Mouse (Mus musculus): ENCODE measurements around the gene Frmpd4. TPM values are rescaled to one million over a fixed set of nuclear protein-coding genes. Genes with fewer than 3 reads are reported as not detected.

The Frmpd4 gene
- polyA plus RNA-seq, 1 experiment from 2014 or later: 2.2 TPM

GRCm38 (mm10) chrX:168020574-168021145 lies 556.4 kb downstream of the Frmpd4 start:
- WGBS: 80% methylated on average over 4 of the region's 4 CpGs
- Histone ChIP-seq H3K27me3 (ENCODE audit: control insufficient read depth, insufficient read depth, low read length) (peaks cover 18% of the 10 kb centered on the region; the same call in 1 of the 2 replicates), H3K27ac (no peak overlapping the region), H3K9me3 (ENCODE audit: control insufficient read depth, low read length) (no peaks in the 10 kb centered on the region), H3K36me3 (replicated peaks; ENCODE audit: control insufficient read depth, insufficient read depth) (no peaks in the 10 kb centered on the region), H3K4me3 (replicated peaks; ENCODE audit: low read length) (no peak overlapping the region), H3K9ac (no peak overlapping the region), H3K4me2 (replicated peaks) (no peak overlapping the region), H3K4me1 (replicated peaks; ENCODE audit: control insufficient read depth, insufficient read depth, low read length) (no peaks in the 10 kb centered on the region)
- DNase-seq (ENCODE audit: low spot score) (no peak), ATAC-seq (ENCODE audit: low FRiP score) (no peak)

- H3K36me3 ChIP-seq (replicated peaks; ENCODE audit: control insufficient read depth, insufficient read depth): no peaks in the 10 kb centered on the region
- H3K9ac ChIP-seq: no peak overlapping the region
- no peak overlapping the region for H3K4me3 ChIP-seq (replicated peaks; ENCODE audit: low read length)
- no peak for ATAC-seq (ENCODE audit: low FRiP score)
- DNase-seq (ENCODE audit: low spot score): no peak
- H3K27me3 ChIP-seq (ENCODE audit: control insufficient read depth, insufficient read depth, low read length): peaks cover 15% of the 10 kb centered on the region; the same call in 1 of the 2 replicates
- no peak overlapping the region for H3K4me2 ChIP-seq (replicated peaks)
- no peak overlapping the region for H3K27ac ChIP-seq
- H3K9me3 ChIP-seq (ENCODE audit: control insufficient read depth, low read length): no peaks in the 10 kb centered on the region
- H3K4me1 ChIP-seq (replicated peaks; ENCODE audit: control insufficient read depth, insufficient read depth, low read length): no peaks in the 10 kb centered on the region
- WGBS: 69% methylated on average over 3 of the region's 3 CpGs
Measured at GRCm38 (mm10) chrX:168017792-168018191, 559.2 kb downstream of the Frmpd4 start.

GRCm38 (mm10) chrX:167984835-167985234 lies 592.2 kb downstream of the Frmpd4 start:
- Histone ChIP-seq H3K9ac (no peak overlapping the region), H3K36me3 (replicated peaks; ENCODE audit: control insufficient read depth, insufficient read depth) (no peaks in the 10 kb centered on the region), H3K27ac (no peak overlapping the region), H3K9me3 (ENCODE audit: control insufficient read depth, low read length) (no peaks in the 10 kb centered on the region), H3K4me2 (replicated peaks) (no peak overlapping the region), H3K27me3 (ENCODE audit: control insufficient read depth, insufficient read depth, low read length) (peaks cover 20% of the 10 kb centered on the region), H3K4me3 (replicated peaks; ENCODE audit: low read length) (no peak overlapping the region), H3K4me1 (replicated peaks; ENCODE audit: control insufficient read depth, insufficient read depth, low read length) (no peaks in the 10 kb centered on the region)
- no peak for ATAC-seq (ENCODE audit: low FRiP score)
- DNase-seq (ENCODE audit: low spot score): no peak

GRCm38 (mm10) chrX:167951207-167951606 lies 625.8 kb downstream of the Frmpd4 start:
- peaks cover 24% of the 10 kb centered on the region for H3K27me3 ChIP-seq (ENCODE audit: control insufficient read depth, insufficient read depth, low read length)
- H3K9ac ChIP-seq: no peak overlapping the region
- no peak overlapping the region for H3K27ac ChIP-seq
- H3K9me3 ChIP-seq (ENCODE audit: control insufficient read depth, low read length): no peaks in the 10 kb centered on the region
- no peaks in the 10 kb centered on the region for H3K4me1 ChIP-seq (replicated peaks; ENCODE audit: control insufficient read depth, insufficient read depth, low read length)
- DNase-seq (ENCODE audit: low spot score): no peak
- no peak overlapping the region for H3K4me3 ChIP-seq (replicated peaks; ENCODE audit: low read length)
- H3K4me2 ChIP-seq (replicated peaks): no peak overlapping the region
- H3K36me3 ChIP-seq (replicated peaks; ENCODE audit: control insufficient read depth, insufficient read depth): no peaks in the 10 kb centered on the region
- ATAC-seq (ENCODE audit: low FRiP score): no peak
- WGBS: 89% methylated on average over 2 of the region's 2 CpGs

GRCm38 (mm10) chrX:167909483-167909882 lies 667.5 kb downstream of the Frmpd4 start:
- DNase-seq (ENCODE audit: low spot score): peak; percentile 23
- Histone ChIP-seq H3K4me1 (replicated peaks; ENCODE audit: control insufficient read depth, insufficient read depth, low read length) (no peaks in the 10 kb centered on the region), H3K9me3 (ENCODE audit: control insufficient read depth, low read length) (no peaks in the 10 kb centered on the region), H3K9ac (no peak overlapping the region), H3K4me2 (replicated peaks) (no peak overlapping the region), H3K27ac (no peak overlapping the region), H3K27me3 (ENCODE audit: control insufficient read depth, insufficient read depth, low read length) (0 out of 2 replicates have a peak, but pooled peaks cover 19% of the 10 kb centered on the region), H3K4me3 (replicated peaks; ENCODE audit: low read length) (no peak overlapping the region), H3K36me3 (replicated peaks; ENCODE audit: control insufficient read depth, insufficient read depth) (no peaks in the 10 kb centered on the region)
- ATAC-seq (ENCODE audit: low FRiP score): no peak

GRCm38 (mm10) chrX:167901046-167901445 lies 676.0 kb downstream of the Frmpd4 start:
- Histone ChIP-seq H3K4me2 (replicated peaks) (no peak overlapping the region), H3K27me3 (ENCODE audit: control insufficient read depth, insufficient read depth, low read length) (peaks cover 24% of the 10 kb centered on the region; the same call in 1 of the 2 replicates), H3K9ac (no peak overlapping the region), H3K36me3 (replicated peaks; ENCODE audit: control insufficient read depth, insufficient read depth) (no peaks in the 10 kb centered on the region), H3K9me3 (ENCODE audit: control insufficient read depth, low read length) (no peaks in the 10 kb centered on the region), H3K4me1 (replicated peaks; ENCODE audit: control insufficient read depth, insufficient read depth, low read length) (no peaks in the 10 kb centered on the region), H3K27ac (no peak overlapping the region), H3K4me3 (replicated peaks; ENCODE audit: low read length) (no peak overlapping the region)
- no peak for ATAC-seq (ENCODE audit: low FRiP score)
- DNase-seq (ENCODE audit: low spot score): no peak
- WGBS: 80% methylated on average over 3 of the region's 3 CpGs

- WGBS: 47% methylated on average over 5 of the region's 5 CpGs
- DNase-seq (ENCODE audit: low spot score) (no peak), ATAC-seq (ENCODE audit: low FRiP score) (no peak)
- Histone ChIP-seq H3K27ac (no peak overlapping the region), H3K4me2 (replicated peaks) (no peak overlapping the region), H3K9me3 (ENCODE audit: control insufficient read depth, low read length) (no peaks in the 10 kb centered on the region), H3K4me3 (replicated peaks; ENCODE audit: low read length) (no peak overlapping the region), H3K4me1 (replicated peaks; ENCODE audit: control insufficient read depth, insufficient read depth, low read length) (no peaks in the 10 kb centered on the region), H3K36me3 (replicated peaks; ENCODE audit: control insufficient read depth, insufficient read depth) (no peaks in the 10 kb centered on the region), H3K27me3 (ENCODE audit: control insufficient read depth, insufficient read depth, low read length) (peaks cover 18% of the 10 kb centered on the region), H3K9ac (no peak overlapping the region)
Measured at GRCm38 (mm10) chrX:167854821-167855220, 722.2 kb downstream of the Frmpd4 start.

GRCm38 (mm10) chrX:167832543-167832942 lies 744.5 kb downstream of the Frmpd4 start:
- 42% methylated on average over 2 of the region's 2 CpGs for WGBS
- Histone ChIP-seq H3K4me2 (replicated peaks) (no peak overlapping the region), H3K27me3 (ENCODE audit: control insufficient read depth, insufficient read depth, low read length) (peaks cover 20% of the 10 kb centered on the region), H3K4me3 (replicated peaks; ENCODE audit: low read length) (no peak overlapping the region), H3K36me3 (replicated peaks; ENCODE audit: control insufficient read depth, insufficient read depth) (no peaks in the 10 kb centered on the region), H3K27ac (no peak overlapping the region), H3K4me1 (replicated peaks; ENCODE audit: control insufficient read depth, insufficient read depth, low read length) (no peaks in the 10 kb centered on the region), H3K9me3 (ENCODE audit: control insufficient read depth, low read length) (no peaks in the 10 kb centered on the region), H3K9ac (no peak overlapping the region)
- DNase-seq (ENCODE audit: low spot score): no peak
- ATAC-seq (ENCODE audit: low FRiP score): no peak

GRCm38 (mm10) chrX:167828456-167828855 lies 748.6 kb downstream of the Frmpd4 start:
- Histone ChIP-seq H3K36me3 (replicated peaks; ENCODE audit: control insufficient read depth, insufficient read depth) (no peaks in the 10 kb centered on the region), H3K9ac (no peak overlapping the region), H3K27ac (no peak overlapping the region), H3K4me2 (replicated peaks) (no peak overlapping the region), H3K4me1 (replicated peaks; ENCODE audit: control insufficient read depth, insufficient read depth, low read length) (no peaks in the 10 kb centered on the region), H3K4me3 (replicated peaks; ENCODE audit: low read length) (no peak overlapping the region), H3K9me3 (ENCODE audit: control insufficient read depth, low read length) (no peaks in the 10 kb centered on the region), H3K27me3 (ENCODE audit: control insufficient read depth, insufficient read depth, low read length) (0 out of 2 replicates have a peak, but pooled peaks cover 9% of the 10 kb centered on the region)
- DNase-seq (ENCODE audit: low spot score) (no peak), ATAC-seq (ENCODE audit: low FRiP score) (no peak)

GRCm38 (mm10) chrX:167817363-167817762 lies 759.7 kb downstream of the Frmpd4 start:
- no peak overlapping the region for H3K9ac ChIP-seq
- peaks cover 21% of the 10 kb centered on the region for H3K27me3 ChIP-seq (ENCODE audit: control insufficient read depth, insufficient read depth, low read length)
- no peak overlapping the region for H3K4me3 ChIP-seq (replicated peaks; ENCODE audit: low read length)
- ATAC-seq (ENCODE audit: low FRiP score) (no peak), DNase-seq (ENCODE audit: low spot score) (no peak)
- no peaks in the 10 kb centered on the region for H3K36me3 ChIP-seq (replicated peaks; ENCODE audit: control insufficient read depth, insufficient read depth)
- no peaks in the 10 kb centered on the region for H3K9me3 ChIP-seq (ENCODE audit: control insufficient read depth, low read length)
- no peaks in the 10 kb centered on the region for H3K4me1 ChIP-seq (replicated peaks; ENCODE audit: control insufficient read depth, insufficient read depth, low read length)
- WGBS: 54% methylated on average over 4 of the region's 4 CpGs
- H3K27ac ChIP-seq: no peak overlapping the region
- no peak overlapping the region for H3K4me2 ChIP-seq (replicated peaks)

Measured in hindbrain, embryonic 14.5 days (tissue).